Mouse (Mus musculus) inflammation-experienced regulatory T-cells, adult 6 months (primary cell): ENCODE measurements around the gene Galnt7. TPM values are rescaled to one million over a fixed set of nuclear protein-coding genes. Genes with fewer than 3 reads are reported as not detected.
A peak's percentile ranks its signal among the peaks of the same experiment; 100 is the strongest.

Experiments
- ATAC-seq: one replicate; pipeline ENCODE4 v1.8.0; 2017
- polyA plus RNA-seq, 3 experiments: library from polyadenylated mRNA; unstranded; fragments of 100-300 nt; shearing (Covaris generic); gene quantifications; one replicate each; pipeline ENCODE4 v1.2.1; 2017

Galnt7 gene
- polyA plus RNA-seq, 3 experiments from 2014 or later = 27.5 to 30.5 (median 29.3) TPM

DNA sequence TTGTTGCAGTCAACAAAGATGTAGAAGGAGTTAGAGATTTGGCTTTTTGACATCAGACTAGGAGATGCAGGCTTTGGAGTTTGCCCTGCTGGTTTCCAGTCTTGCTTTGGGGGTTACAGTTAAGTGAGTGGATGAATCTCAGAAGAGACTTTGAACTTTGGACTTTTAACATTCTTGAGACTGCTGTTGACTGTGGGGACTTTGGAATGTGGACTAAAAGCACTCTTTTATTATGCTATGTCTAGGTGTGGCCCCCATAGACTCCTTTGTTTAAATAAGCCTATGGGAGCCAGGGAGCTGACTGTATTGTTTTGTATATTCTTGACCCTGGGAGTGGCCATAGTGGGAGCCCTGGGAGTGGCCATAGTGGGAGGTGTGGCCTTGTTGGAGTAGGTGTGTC, 162.9 kb downstream of the Galnt7 start:
- ATAC-seq = no peak

DNA sequence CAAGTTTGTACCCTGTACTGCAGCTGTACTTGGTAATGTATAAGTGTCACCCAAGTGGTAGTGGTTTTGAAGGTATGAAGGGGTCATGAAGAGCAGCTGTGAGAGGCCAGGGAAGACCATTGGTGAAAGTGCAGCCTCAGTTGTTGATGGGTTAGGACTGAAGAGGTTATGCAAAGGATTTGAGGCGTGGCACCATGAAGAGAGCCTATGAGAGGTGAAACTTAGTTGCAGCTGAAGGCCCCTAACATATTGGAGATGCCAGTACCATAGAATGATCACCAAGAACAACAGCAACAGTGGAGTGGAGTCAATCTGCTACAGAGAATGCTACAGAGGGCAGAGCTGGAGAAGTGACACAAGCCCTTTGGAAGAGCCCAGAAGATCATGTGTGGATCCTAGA, 163.5 kb downstream of the Galnt7 start:
- no peak for ATAC-seq

- ATAC-seq = peak; percentile 42
Measured at GRCm38 (mm10) chr8:57488312-57488765, 164.5 kb downstream of the Galnt7 start.

GRCm38 (mm10) chr8:57487441-57488155, 165.2 kb downstream of the Galnt7 start, which contains the start of gene Sap30:
Sap30 (minus strand) TSS chr8:57487860.
- peak; percentile 94 for ATAC-seq

DNA sequence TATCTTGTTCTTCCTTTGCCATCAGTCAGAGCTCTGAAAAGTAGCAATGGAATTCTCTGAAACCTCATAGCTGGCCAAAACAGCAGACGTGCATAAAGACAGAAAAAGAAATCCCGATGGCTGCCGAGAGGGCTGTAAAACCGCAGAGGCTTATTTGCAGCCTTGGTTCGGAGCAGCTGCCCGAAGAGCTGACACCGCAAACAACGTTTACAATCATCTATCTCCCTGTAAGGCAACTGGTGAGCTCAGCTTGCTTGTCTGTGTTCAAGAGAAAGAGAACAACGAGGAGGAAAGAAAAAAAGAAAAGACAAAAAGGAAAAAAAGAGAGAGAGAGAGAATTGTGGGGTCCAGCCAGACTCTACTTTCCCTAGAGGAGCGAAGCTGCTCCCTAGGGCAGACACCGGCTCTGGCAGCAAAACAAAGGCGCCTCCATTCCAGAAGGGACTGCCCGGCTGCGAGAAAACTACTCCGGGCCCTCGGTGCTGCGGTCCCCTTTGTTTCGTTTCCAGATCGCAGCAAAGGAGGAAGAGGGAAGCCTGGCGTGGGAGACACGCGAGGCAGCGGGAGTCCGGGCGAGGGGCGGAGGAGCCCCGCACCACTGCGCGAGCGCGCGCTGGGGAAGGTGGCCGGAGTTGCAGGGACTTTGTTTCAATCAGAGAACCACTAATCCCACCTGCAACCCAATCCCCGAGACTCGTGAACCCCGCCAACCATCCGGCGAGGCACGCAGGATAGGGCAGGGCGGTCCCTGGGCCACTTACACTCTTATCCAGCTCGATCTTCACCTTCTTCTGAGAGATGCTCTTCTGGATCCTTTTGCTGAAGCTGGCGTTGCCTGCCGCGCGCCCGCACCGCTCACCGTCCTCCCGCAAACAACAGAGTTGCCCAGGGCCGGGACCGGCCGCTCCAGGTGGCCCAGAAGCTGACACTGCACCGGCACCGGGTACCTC, 166.1 kb downstream of the Galnt7 start:
- peak; percentile 10 for ATAC-seq

DNA sequence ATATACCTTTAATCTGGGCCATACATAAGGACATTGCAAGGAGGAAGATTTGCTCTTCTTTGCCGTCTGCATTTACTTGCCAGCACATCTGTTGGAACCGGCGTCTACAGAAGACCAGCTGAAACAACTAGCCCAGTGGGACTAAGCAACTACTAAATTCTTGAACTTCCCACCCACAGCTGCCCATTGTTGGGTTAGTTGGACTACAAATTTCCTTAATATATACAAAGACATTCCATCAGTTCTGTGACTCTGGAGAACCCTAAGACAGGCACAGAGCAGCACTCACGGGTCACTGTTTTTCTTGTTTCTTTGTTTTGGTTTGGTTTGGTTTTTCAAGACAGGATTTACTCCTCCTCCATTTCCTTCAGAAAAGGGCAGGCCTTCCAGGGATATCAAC, 172.2 kb downstream of the Galnt7 start:
- no peak for ATAC-seq

DNA sequence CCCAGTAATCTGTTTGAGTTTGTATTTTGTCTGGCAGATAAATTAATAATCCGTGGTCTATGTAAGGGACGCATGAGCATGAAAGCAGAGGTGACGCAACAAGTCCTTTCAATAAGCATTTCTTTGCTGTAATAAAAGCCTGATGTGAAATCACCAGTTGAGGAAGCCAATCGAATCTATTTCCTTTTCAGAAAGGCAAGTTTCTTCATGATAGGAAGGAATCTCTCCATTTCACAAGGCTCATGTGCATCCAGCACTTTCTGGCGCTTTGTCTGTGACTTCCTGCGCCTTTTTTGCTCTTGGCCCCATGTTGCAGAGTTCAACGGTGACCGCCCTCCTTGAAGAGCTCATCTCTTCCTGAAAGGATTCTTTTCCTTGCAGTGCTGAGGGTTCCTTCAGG, 173.1 kb downstream of the Galnt7 start:
- ATAC-seq = no peak

- no peak for ATAC-seq
Measured at GRCm38 (mm10) chr8:57478406-57478805, 174.4 kb downstream of the Galnt7 start.

Other genes starting within 250 kb of the Galnt7 start
- not detected for gene Scrg1, start 197.1 kb downstream of the Galnt7 start, polyA plus RNA-seq
- 1 to 10 TPM in 1 of 3 experiments, under 1 TPM in 1, not detected in 1; 0.39 to 2.6 TPM for gene Sap30, start 165.2 kb downstream of the Galnt7 start, polyA plus RNA-seq
- gene Hmgb2, start 141.1 kb downstream of the Galnt7 start, polyA plus RNA-seq = 1,000 to 10,000 TPM in 1 of 3 experiments, 100 to 1,000 TPM in 2; 206 to 1,205 (median 248) TPM